Mouse (Mus musculus) ovary, adult 18-20 months (tissue): ENCODE measurements around the gene Crtac1.

Experiments used
- DNase-seq: peaks from one replicate; pipeline ENCODE4 v3.0.0; 2022; ENCODE audit warnings: low spot score, mixed read lengths

Crtac1 gene

DNA sequence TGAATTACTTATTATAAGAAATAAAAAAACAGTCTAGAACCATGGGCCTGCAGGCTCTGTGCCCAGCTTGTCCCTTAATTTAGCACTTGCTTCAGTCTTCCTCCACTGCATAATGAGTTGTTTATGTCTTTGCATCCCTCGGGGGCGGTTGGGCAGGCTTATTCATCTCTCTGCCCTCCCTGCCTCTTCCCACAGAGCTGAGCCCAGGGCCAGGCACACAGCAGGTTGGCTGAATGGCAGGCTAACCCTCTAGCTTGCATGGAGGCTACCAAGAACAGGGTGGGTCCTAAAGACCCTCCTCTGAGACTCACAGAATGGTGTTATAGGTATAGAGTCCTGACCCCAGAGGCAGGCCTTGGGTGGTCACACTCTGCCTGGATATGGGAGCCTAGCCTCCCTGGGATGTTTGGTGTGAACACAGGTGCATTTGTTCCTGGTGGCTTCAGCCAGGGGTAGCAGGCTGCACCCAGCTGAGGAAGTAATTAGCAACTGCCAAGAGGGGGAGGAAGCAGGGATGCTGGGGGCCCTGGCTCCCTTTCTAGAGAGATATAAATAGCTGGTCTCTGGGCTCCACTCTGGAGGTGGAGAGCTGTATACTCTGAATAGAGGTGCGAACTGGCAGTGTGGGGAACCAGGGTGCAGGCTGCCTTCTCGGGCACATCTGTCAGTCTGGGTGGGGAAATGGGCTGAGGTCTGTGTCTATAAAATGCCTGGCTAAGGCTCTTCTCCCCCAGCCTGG lies 193.8 kb downstream of the Crtac1 start:
- no peak for DNase-seq
